Mouse (Mus musculus) bone marrow macrophage, adult 2 months (primary cell): Measurements from ENCODE around the gene Dus2. TPM values are rescaled to one million over a fixed set of nuclear protein-coding genes. Genes with fewer than 3 reads are reported as not detected.

Experiments used
- H3K27ac ChIP-seq: 2 replicates; pipeline ENCODE4 v1.5.1; 2012; ENCODE audit warnings: low read depth, low read length; ENCODE audit not compliant: insufficient read depth
- H3K4me1 ChIP-seq: 2 replicates; pipeline ENCODE4 v1.6.1; 2012; ENCODE audit warnings: low read length; ENCODE audit not compliant: control insufficient read depth, insufficient read depth
- H3K4me3 ChIP-seq: 2 replicates; pipeline ENCODE4 v1.5.1; 2012; ENCODE audit warnings: mild to moderate bottlenecking, low read length, moderate library complexity; ENCODE audit not compliant: insufficient read depth
- CTCF ChIP-seq: IDR thresholded peaks from 2 replicates; pipeline ENCODE4 v1.5.1; 2012; ENCODE audit warnings: low read depth, mild to moderate bottlenecking, low read length, moderate library complexity
- POLR2A ChIP-seq: IDR thresholded peaks from 2 replicates; pipeline ENCODE4 v1.6.1; 2012; ENCODE audit warnings: mild to moderate bottlenecking, low read depth, low read length, borderline replicate concordance
- polyA plus RNA-seq: library from polyadenylated mRNA; stranded (reverse); fragments of >200 nt; gene quantifications from 2 replicates; pipeline ENCODE4 v1.2.4, GENCODE M21; 2012; ENCODE audit not compliant: missing spikeins, insufficient read depth, insufficient read length

Gene Dus2
- polyA plus RNA-seq, 1 experiment, result 6.1 TPM

DNA sequence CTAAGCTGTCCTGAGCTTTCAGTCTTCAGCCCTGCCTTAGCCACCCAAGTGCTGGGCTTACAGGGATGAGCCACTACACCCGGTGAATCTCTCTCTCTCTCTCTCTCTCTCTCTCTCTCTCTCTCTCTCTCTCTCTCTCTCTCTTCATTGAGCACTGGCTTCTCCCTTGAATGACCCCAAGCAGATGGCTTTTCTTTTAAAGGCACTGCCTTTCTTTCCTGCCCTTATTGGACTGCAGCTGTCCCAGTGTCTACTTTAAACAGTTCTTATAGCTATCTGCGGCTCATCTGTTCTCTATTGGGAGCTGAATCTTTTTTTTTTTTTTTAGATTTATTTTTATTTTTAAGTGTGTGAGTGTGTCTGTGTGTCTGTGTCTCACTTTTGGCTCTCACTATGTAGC is 51.9 kb downstream of the Dus2 start:
- Histone ChIP-seq H3K27ac (no peak overlapping the region), H3K4me3 (no peak overlapping the region), H3K4me1 (peaks cover 21% of the 10 kb centered on the region)
- TF ChIP-seq POLR2A, result no peak
- TF ChIP-seq CTCF, result no peak

GRCm38 (mm10) chr8:106044151-106044550 is 53.0 kb downstream of the Dus2 start:
- TF ChIP-seq CTCF (no peak), POLR2A (no peak)
- H3K27ac ChIP-seq, result no peak overlapping the region
- peaks cover 10% of the 10 kb centered on the region for H3K4me1 ChIP-seq
- H3K4me3 ChIP-seq, result no peak overlapping the region

DNA sequence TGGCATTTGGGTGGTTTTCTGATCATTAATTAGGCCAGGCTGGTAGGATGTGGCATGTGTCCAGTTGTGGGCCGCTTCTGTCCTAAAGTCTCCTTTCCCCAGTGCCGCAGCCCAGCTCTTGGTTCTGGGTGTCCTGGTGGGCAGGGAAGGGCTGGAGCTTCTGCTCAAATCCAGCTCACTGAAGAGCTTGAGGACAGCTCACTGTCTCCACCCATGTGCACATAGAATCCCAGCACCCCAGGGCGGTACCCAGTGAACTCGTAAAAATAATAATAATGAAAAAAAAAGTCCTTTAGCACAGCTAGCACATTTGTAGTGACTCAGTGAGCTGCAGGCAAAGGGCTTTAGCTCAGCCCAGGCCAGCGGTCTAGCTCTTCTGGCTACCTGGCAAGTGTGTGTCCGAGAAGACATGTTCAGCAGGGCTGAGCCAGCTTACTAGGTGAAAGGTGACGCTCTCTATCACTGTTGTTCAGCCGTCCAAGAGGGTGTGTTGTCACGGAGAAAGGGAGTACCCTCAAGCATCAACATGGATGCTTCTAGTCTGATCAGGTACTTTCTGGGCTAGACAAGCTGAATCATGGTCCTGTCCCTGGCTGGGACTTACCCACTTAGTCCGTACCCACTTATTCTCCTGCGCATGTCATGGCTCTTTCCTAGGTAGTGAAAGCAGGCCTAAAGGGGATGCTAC is 55.9 kb downstream of the Dus2 start:
- no peak overlapping the region for H3K4me3 ChIP-seq
- no peak overlapping the region for H3K27ac ChIP-seq
- peaks cover under 1% of the 10 kb centered on the region; the same call in 1 of the 2 replicates for H3K4me1 ChIP-seq
- TF ChIP-seq CTCF, result no peak

DNA sequence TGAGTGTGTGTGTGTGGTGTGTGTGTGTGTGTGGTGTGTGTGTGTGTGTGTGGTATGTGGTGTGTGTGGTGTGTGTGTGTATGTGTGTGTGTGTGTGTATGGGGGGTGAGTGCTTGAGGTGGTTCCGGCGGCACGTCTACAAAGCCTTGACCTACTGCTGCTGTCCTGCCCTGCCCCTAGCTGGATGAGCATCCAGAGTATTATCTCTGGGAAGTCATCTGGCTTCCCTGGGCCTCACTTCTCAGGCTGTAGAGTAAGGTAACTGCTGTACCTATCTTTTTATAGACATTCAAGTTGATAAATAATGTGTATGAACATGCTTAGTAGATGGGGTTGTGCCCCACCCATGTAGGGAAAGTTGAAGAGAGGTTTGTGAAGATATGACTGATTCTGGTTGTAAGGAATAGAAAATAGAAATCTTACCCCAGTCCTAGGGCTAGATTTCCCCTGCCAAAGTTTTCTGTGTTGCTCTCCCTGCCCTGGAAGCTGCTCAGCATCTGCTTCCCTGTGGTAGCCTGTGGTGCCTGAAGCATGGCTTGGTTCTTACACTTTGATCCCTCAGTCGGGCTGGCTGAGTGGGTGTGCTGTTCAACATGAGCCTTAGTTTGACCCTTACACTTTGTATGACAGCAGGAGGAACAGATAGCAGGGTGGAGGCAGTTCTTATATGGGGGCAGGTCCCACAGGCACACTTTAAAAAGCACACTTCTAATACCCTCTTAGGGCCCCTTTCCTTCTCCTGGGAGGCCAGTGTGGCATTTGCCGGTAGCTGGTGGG is 56.9 kb downstream of the Dus2 start:
- TF ChIP-seq CTCF (no peak), POLR2A (no peak)
- no peak overlapping the region for H3K27ac ChIP-seq
- peaks cover 6% of the 10 kb centered on the region for H3K4me1 ChIP-seq
- H3K4me3 ChIP-seq, result no peak overlapping the region

- Histone ChIP-seq H3K27ac (no peak overlapping the region), H3K4me1 (peaks cover 12% of the 10 kb centered on the region), H3K4me3 (no peak overlapping the region)
- TF ChIP-seq POLR2A, result no peak
- no peak for TF ChIP-seq CTCF
These were observed 58.7 kb downstream of the Dus2 start for GRCm38 (mm10) chr8:106049840-106050239.

DNA sequence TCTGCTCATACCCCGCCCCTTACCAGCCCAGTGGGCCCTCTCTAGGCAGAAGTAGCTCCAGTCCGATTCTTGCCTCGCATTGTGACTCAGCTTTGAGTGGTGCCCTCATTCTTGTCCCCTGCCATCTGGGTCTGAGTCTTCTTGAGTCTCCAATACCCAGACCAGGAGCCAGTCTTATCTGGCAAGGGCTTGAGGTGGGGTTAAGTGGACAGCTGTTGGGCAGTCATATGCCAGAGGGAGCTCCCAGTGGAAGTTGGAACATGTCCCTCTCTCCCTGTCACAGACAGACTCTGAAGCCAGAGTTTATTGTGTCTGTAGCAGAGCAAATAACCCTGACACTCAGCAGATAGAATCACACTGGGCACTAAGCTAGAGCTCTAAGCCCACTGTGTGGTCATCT is 59.9 kb downstream of the Dus2 start:
- Histone ChIP-seq H3K27ac (no peak overlapping the region), H3K4me1 (peaks cover 12% of the 10 kb centered on the region), H3K4me3 (no peak overlapping the region)
- no peak for TF ChIP-seq POLR2A
- TF ChIP-seq CTCF, result no peak

GRCm38 (mm10) chr8:106052510-106053089 is 61.5 kb downstream of the Dus2 start:
- no peak overlapping the region for H3K27ac ChIP-seq
- no peak overlapping the region for H3K4me3 ChIP-seq
- no peak for TF ChIP-seq POLR2A
- no peak for TF ChIP-seq CTCF
- peaks cover 25% of the 10 kb centered on the region for H3K4me1 ChIP-seq

DNA sequence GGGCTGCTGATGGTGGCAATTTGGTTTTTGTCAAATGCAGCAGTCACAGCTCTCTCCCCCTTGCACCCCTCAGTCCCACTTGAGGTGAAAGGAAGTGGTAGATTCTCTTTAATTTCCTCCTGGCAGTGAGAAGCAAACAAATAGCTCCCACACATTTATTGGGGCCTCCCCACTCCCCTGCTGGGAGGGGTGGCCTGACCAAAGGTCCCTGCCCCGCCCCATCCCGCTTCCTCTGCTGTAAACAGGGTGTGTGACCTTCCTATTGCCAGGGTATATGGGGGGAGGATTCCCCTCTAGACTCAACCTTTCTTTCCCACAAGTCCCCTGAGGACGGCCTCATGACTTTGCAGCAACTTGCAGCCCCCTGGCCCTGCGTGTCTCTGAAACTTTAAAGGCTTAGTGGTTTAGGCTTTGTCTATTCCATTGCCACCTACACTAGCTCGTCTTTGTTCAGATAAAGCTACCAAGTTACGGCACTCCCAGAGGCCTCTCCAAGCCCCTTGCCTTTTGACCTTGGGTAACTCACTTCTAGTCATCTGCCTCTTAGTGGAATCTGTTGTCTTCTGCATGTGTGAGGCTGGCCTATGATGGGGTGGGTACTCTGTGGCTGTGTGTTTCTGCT is 63.2 kb downstream of the Dus2 start:
- Histone ChIP-seq H3K4me3 (no peak overlapping the region), H3K27ac (no peak overlapping the region), H3K4me1 (peaks cover 31% of the 10 kb centered on the region)
- no peak for TF ChIP-seq CTCF
- no peak for TF ChIP-seq POLR2A

- Histone ChIP-seq H3K27ac (no peak overlapping the region), H3K4me3 (no peak overlapping the region), H3K4me1 (peaks cover 31% of the 10 kb centered on the region)
These were observed 63.9 kb downstream of the Dus2 start for GRCm38 (mm10) chr8:106055038-106055437.

More at GRCm38 (mm10) chr8:106055038-106055437, 63.9 kb downstream of the Dus2 start:
- no peak for TF ChIP-seq POLR2A
- no peak for TF ChIP-seq CTCF
